Mouse (Mus musculus) thymus, postnatal 36 days (tissue): ENCODE data around the gene Snx30.
A peak's percentile ranks its signal among the peaks of the same experiment; 100 is the strongest.
"Not testable (repeated sequence)": the region's sequence is repeated elsewhere in the genome, so short reads cannot be mapped to it uniquely, and the experiment has no call there.

ENCODE experiments used
- DNase-seq, 2 experiments: peaks; one replicate each; pipeline ENCODE4 v3.0.0; 2022; ENCODE audit warnings: mixed read lengths in 2 of 2

Snx30 gene

GRCm38 (mm10) chr4:59805181-59805967, at the start of gene Snx30:
Gene Snx30 (plus strand): TSS chr4:59805840.
- peak; percentile 93 to 94 for DNase-seq

DNA sequence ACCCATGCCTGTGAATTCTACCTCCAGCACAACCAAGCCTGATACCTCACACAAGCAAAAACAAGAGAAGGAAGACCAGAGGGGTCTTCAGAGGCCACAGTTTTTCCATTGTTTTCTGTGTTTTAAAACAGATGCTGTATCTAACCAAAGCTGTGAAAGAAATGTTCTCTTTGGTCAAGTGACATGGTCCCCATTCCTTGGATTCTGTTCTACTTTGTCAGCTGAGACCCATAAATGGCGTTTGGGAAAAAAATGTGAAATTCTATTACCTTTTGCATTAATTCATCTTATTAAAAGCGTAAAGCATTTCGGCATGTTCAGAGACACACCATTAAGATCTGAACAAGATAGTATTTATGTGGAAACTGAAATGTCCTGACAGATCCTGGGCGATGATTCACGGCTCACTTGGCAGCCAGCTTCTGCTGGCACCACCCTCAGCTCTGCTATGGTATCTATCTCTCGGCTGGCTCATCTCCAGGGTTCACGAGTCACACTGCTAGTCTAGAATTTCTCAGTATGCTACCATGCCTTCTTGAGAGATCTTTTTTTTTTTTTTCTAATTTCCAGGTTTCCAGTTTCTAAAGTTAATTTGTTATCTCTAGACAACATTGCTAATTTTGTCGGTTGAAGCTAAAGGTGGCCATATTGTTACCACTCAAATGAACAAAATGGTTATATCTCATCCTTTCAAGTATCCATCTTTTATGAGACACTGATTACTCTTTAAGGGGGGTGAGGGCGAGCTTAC, 49.1 kb upstream of the Snx30 start:
- no peak for DNase-seq

DNA sequence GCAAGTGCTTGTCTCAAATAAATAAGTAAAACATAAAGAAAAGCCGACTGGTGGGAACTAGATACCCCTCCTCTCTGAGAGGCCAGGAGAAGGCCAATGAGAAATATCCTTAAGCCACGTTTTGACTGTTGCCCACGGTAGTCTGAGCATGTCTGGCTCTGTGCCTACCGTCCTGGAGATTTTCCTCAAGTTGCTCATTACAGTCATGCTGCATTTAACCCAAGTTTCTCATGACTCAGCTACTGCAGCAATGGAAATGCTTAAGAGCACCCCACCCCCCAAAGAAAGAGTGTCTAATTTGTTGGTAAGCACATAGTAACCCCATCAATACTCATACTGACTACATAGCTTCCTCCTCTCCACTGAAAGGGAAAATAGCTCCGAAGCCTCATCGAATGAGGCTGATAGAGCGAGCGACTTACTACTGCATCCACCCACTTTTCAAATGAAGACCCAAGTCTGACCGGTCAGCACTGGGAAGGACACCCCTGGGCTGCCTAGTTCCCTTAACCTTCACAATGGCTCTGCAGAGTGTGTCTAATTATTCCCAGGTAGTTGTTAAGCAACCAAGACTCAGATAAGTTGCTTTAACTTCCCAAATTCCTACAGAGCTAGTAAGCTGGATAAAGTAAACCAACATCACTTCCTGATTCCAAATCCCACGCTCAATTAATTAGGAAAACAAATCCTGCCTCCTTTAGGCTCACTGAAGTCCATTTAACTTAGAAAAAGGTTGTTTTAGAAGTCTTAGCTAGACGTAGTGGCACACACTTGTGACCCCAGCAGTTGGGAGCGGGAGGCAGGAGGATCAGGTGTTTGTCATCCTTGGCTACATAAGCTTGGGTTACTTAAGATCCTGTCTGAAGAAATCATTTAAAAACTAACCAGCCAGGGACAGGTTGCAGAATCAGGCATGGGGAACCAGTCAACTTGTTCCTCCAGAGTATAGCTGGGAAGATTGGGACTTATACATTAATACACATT, 47.9 kb upstream of the Snx30 start:
- no peak for DNase-seq

- no peak for DNase-seq
Measured at GRCm38 (mm10) chr4:59760016-59760415, 45.6 kb upstream of the Snx30 start.

DNA sequence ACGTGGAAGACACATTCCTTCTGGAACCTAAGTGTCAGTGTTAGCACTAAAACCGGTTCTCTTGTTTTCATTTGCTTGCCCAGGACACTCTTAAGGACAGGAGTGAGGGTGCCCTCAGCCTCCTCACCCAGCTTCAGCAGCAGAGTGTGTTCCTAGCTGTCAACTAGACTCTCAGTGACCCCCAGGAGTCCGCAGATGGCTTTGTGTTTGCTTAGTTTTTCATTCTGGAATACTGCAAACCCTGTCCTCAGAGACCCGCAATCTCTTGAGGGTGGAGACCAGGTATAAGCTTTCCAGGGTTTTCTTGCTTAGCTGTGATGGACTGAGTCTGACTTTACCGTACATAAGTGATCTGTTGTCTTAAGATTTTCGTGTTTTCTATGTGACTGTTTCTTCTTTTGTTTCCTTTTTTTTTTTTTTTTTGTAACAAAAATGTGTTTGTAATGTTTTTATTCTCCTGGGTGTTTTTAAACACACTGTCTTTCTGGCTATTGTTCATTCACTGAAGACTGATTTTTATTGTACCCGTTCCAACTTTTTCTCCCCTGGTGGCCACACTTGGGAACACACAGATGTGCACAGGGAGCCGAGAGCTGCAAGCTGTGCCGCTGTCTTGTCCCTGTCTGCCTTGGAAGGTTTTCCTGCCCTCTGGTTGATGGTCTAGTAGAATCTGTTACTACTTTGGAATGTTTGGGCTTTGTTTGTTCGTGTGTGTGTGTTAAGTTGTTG, 44.8 kb upstream of the Snx30 start:
- DNase-seq, result no peak

DNA sequence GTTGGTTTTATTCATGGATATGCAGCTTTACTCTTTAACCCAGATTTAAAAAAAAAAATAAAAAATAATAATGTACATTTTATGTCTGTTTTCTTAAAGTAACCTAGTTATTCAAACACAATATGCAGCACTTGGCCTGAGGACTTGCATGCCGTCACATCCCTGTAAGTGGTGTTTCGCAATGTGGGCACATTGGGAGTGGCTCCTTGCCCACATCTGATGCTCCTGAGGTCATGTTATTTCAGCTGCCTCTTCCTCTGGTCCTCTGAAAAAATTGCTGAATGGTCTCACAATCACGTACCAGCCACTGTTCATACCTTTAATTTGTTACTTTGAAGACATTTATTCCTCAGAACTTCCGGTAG, 44.3 kb upstream of the Snx30 start:
- no peak for DNase-seq

DNA sequence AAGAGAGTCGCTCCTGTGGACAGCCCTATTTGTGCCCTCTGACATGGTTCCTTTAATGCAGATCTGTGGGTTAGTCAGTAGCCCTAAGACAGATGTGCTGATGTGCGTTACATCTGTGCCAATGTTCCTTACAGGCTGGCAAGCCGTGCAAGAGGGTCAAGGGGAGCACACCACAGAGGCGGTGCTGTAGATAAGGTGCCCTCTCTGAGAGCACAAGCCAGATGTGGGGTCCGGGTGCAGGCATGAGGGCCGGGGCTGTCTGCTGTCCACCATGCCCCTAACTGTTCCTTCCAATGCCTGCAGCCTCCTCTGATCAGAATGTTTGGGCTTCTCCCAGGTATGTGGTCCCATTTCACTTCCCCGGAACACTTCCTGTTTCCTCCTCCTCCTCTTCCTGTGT, 40.7 kb upstream of the Snx30 start:
- no peak for DNase-seq

DNA sequence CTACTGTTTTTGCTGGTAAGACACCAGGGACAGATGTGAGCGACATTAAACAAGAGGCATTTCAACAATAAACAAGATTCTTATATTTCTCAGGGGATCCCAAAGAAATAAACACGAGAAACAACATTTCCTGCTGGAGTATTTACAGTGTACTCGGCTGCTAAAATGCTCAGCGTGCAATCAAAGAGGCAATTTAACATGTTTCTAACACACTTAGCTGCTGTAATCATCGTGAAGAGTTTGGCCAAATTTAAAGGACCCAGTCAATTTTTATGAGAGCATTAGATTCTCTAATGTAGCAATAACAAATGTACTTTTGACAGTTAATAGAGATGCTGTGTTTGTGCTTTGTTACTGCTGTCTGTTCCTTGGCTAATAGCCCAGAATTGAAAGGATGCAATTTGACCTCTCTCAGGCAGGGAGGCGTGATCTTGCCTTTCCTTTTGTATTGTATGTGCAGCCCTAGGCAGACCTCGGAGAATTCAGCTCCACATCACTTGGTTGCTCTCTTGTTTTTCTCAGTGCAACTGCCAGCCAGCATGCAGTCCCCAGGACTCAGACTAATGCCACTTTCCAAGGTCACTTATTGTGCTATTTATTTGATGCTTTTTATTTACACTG, 40.1 kb upstream of the Snx30 start:
- DNase-seq, result no peak

DNA sequence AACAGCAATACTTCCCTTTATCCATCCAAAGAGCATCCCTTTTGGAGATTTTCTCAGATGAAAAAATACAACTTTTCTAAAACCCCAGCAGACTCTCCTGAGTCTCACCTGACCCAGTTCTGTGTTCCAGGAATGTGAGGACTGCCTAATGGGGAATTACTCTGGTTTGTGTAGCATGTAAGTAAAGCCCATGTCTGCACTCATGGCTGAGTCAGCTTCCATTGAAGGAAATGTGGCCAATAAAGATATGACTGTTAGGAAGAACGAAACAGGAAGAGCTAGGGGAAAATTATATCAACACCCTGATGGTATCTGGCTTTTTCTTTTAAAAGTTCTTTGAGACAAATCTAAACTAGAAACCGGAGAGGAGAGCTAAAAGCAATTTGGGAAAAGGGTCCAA, 37.9 kb upstream of the Snx30 start:
- DNase-seq, result no peak

DNA sequence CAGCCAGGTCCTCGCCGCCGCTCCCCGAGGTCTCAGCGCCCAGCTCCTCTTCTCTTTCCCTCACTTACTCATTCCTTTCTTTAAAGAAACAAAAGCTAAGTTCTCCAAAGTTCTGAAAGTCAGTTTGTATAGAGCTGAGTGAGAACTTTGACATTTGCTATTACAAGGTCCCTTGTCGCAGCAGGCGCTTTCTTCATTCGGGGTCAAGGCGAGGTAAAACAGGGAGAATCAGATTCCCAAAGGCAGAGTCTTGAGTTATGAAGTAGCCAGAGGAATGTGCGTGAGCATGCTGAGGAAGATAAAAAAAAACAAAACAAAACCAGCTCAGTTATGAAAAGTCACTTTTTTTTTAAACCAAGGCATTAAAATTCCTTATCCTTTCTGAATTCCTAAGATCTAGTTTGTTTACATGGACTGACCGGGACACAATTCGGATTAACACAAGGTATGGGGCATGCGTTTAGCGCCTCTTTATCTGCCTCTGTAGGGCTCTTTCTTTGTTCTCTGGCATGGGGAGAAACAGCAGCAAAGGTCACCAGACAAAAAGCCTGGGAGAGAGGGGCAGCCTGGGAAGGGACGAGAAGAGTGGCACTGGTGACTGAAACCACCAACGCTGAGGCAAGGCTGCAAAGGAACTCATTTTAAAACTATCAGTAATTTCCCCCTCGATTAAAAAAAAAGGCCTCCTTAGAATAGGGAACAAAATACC, 33.3 kb upstream of the Snx30 start:
- DNase-seq, result no peak

- no peak for DNase-seq
Measured at GRCm38 (mm10) chr4:59777828-59778227, 27.8 kb upstream of the Snx30 start.

GRCm38 (mm10) chr4:59780568-59780967, 25.1 kb upstream of the Snx30 start:
- DNase-seq, result no peak

GRCm38 (mm10) chr4:59782853-59783684, 22.6 kb upstream of the Snx30 start:
- DNase-seq, result peak; percentile 19 to 30

GRCm38 (mm10) chr4:59783685-59784279, 21.9 kb upstream of the Snx30 start:
- peak; percentile 92 to 96 for DNase-seq

- no peak for DNase-seq
Measured at GRCm38 (mm10) chr4:59785412-59785811, 20.2 kb upstream of the Snx30 start.

DNA sequence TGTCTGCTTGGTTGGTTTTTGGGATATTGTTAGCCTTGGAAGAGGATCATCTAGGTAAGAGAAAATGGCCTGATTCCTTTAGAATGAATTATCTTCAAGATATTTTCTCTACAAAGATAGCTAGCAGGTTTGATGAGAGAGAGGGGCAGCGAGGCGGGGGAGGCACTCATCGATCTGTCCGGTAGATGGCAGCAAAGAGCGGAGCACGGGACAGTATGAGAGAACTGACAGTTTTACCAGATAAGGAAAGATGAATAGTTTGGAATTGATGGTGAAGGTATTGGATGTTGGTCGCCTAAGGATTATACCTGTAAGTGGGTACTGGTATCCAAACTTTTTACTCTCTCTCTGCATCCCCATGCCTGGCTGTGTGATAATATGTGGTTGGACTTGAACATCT, 19.0 kb upstream of the Snx30 start:
- DNase-seq, result peak; percentile 68 to 77

DNA sequence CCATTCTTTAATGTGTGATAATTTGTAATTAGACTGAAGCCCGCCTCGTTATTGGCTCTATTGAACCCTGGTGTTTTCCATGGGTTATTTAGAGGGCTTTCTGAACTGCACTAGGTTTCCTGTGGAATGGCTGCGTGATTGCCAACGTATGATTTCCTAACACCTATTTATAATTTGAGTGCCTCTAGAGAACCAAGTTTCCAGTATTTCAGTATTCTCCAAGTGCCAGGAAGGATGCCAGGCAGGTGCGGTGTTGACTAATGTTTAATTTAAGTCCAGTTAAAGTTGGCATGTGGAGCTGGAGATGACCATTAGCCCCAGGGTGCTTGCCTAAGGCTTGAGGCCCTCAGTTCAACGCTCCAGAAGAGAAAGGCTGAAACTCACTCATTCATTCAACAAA, 18.5 kb upstream of the Snx30 start:
- DNase-seq, result no peak

DNA sequence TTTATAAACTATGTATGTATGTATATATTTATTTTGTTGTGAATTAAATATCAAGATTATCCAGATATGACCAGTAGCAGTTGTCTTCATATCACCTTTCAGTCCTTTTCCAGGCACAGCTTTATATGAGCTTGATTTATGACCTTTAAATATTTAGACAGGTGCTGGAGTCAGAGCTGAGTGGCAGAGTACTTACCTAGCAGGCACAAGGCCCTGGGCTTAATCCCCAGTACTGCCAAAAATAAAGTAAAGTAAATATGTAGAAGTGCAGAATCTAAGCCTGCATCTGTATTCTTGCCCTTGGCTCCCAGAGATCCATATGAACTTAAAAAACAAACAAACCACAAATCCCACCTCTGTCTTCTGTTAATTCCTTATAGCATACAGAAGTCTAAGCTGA, 16.6 kb upstream of the Snx30 start:
- no peak for DNase-seq

DNA sequence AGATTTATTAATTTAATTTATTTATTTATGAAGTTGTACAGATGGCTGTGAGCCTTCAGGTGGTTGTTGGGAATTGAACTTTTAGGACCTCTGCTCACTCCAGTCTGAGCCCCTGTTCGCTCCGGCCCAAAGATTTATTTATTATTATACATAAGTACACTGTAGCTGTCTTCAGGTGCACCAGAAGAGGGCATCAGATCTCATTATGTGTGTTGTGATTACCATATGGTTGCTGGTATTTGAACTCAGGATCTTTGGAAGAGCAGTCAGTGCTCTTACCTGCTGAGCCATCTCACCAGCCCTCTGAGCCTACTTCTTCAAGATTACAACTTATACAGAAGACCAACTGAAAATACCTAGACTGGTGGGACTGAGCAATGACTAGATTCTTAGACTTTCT, 12.0 kb upstream of the Snx30 start:
- DNase-seq, result not testable (repeated sequence)

DNA sequence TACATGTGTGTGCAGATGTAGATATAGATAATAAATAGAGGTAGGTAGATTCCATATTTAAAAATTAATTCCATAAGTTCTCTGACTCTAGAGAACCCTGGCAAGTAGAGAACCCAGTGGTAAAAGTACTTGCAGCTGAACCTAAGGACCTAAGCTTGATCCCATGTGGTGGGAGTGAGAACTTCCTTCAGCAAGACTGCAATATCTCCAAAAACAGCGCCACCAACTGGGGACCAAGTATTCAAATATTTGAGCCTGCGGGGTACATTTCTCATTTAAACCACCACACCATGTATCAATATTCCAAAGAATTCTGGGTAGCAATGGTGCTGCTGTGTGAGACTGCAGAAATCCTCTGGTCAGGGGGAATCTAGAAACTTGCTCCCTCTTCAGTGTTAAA, 11.5 kb upstream of the Snx30 start:
- DNase-seq, result no peak
